Mouse (Mus musculus): ENCODE measurements around the gene Spaca4. TPM values are rescaled to one million over a fixed set of nuclear protein-coding genes. Genes with fewer than 3 reads are reported as not detected.

The Spaca4 gene
- not detected for polyA plus RNA-seq (2015; fragmentation: Illumina TruSeq; extraction: RNeasy Lipid Tissue Mini Kit (QIAGEN cat#74804); ENCODE audit: insufficient read depth, low replicate concordance)

DNA sequence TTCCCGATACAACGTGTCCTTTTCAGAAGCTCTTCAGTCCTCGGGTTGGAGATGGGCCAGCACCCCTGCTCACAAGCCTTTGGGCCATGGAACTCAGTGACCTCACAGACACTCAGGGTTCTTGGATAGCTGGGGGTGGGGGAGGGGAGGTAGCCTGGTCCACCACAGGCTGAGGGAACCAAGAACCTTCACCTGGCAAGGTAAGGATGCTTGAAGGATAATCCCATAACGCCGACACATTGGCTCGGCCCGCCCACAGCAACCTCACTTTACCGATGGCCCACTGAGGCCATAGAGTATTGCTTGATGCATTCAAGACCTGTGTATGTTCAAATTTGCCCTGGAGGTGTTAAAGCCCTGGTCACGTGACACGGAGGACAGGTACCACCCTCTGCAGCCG, at the start of gene Spaca4:
TSS of gene Spaca4 (minus strand) at position 101 of the 400 bp plus-strand sequence.

DNA sequence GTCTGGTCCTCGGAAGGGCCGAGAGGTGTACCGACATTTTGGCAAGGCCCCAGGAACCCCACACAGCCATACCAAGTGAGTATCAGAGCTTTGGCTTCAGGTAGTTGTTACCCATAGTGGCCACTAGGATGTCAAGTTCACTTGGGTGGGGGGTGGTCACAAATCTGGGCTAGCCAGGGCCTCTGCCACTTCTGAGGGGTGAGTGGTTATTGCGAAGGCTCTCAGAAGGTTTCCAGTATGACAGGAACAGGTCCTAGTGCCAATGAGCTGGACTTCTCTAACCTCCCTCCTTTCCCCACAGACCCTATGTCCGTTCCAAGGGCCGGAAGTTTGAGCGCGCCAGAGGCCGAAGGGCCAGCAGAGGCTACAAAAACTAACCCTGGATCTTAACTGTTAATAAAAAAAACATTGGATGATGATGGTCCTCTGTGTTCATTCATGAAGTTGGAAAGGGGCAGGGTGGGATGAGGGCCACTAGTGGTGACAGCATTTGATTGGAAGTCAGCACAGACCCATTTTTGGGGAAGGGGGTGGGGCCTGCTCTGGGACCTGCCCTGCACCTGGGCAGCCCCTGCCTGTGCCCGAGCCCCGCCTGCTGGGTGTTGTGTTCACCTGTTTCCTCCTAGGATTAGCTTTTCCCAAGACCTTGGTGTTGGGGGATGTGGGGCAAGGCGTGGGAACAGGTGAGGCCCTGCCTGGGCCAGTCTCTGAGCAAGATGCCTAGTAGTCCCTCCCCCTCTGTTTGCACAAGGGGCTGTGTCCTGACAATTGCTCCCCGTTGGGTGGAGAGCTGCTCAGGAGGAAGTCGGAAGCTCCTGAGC, 5.0 kb downstream of the Spaca4 start, which contains the start of gene Fam83e:
TSS of gene Fam83e (plus strand) at position 800 of the 821 bp plus-strand sequence.

DNA sequence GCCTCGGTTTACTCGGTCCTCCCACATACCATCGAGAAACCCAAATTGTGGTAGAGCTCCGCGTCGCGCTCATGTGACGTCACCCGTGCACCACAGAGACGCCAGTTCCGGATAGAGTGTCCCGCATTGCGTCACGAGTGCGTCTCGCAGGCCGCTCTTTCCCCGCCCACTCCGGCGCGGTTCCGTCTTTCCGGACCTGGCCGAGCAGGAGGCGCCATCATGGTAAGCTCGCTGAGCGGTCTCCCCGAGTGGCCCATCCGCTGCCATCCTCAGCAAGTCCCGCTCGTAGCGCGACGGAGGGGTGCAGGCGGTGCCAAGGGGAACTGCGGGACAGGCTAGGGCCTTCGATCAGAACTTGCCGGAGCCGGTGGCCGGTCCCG, 7.7 kb downstream of the Spaca4 start, which contains the start of gene Sphk2:
TSS of gene Sphk2 (minus strand) at position 85 of the 380 bp plus-strand sequence.

DNA sequence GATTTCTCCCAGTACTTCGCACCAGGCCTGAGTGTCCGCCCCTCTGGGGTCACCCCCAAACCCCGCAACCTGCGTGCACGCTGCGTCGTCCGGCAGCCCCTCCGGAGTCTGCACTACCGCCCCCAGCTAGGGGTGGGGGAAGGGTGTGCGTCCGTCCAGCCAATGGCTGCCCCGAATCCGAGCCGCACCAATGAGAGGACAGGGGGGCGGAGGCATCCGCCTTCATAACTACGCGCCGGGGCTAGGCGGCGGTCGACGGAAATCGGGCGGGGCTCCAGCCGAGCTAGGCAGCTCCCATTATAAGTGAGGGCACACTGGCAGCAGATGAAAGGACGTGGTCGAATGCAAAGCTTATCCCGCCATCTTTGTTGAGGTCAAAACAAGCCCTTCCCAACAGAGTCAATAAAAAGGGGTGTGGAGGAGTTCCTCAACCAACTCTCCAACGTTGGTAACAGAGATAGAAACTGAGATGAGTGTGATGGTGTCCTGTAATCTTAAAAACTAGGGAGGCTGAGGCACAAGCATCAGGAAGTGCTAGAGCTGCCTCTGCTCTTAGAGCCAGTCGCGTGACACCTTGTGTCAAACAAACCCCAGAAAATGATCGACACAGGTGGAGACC, 10.4 kb downstream of the Spaca4 start, which contains the start of gene Rpl18:
TSS of gene Rpl18 (plus strand) at position 368 of the 619 bp plus-strand sequence.

DNA sequence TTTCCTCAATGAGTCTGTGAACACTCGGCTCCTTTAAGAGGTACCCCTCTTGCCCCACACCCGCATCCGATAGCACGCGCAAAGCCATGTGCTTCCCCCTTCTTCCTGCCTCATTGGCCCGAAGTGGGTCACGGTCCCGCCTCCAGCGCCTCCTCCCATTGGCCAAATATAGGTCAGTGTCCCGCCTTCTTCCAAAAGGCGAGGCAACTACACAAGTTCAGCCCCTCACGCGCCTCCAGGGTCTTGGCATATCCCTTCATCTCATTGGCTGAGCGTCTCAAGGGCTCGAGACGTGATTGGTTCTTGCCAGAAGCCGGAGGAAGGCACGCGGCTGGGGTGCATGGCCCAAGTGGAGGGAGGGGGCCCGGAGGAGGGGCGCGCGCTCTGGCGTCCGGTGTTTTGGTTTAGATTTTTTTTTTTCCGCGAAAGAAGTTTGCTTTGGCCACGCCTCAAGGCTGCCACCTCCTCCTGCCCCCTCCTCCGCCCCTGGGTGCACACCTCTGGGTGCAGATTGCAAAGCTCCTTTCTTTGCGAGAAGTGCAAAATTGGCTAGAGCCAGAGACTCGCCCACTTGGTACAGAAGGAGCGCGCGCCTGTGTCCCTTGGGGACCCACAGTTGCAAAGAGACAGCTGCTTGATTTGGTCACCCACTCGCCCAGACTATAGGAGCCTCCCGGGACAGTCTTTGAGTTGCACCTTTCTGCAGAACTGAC, 20.7 kb downstream of the Spaca4 start, which contains the start of gene Dbp:
TSS of gene Dbp (plus strand) at position 359 of the 713 bp plus-strand sequence.

DNA sequence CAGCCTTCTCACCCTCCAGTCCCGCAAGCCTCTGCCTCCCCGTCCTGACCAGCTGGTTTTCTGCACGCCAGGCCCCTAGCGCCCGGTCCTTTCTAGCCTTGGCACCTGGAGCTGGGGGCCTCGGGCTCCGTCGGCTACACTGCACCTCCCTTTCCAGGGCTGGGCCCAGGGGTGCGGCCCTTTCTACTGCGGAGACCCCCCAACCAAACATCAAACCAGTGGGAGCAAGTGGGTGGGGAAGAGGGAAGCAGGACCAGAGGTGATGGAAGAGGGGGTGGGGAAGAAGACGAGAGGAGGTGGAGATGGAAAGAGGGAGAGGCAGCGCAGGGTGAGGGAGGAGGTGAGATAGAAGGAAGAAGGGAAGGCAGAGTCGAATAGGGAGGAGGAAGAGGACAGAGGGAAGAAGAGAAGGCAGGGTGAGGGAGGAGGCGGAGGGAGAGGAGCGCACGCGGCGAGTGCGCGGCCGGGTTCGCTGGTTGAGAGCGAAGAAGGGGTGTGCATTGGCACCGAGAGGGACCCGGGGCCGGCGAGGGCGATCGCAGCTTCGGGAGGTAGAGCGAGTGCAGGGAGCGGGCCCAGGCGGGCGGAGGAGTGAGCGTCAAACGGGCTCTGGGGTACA, 26.0 kb downstream of the Spaca4 start, which contains the start of gene Car11:
TSS of gene Car11 (plus strand) at position 321 of the 619 bp plus-strand sequence.

DNA sequence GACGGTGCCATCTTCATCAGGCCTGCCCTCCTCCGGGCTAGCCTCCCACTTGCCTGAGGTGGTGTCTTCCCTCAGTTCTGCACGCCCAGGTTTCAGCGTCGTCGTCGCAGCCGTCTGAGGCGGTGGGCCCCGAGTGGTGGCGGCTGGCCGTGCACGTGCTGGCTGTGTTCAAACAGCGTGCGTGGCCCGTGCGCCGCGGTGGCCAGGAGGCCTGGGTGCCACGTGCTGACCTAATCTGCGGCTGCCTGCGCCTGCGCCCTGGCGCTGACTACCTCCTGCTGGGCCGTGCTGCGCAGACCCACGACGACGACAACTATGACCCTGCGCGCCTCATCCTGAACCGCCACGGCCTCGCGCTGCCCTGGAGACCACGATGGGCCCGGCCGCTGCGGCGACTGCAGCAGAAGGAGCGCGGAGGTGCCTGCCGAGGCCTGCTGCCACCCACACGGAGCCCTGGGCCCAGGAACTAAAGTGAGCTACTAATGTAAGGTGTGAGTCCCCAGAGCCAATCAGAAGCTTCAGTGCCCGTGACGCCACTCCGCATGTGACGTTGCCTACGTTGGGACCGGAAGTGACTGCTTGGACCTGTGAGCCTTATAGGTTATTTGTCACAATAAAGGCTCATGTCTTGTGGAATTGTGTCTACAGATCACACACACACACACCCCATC, 31.6 kb downstream of the Spaca4 start, which contains the start of gene Sec1:
TSS of gene Sec1 (minus strand) at position 482 of the 671 bp plus-strand sequence.

DNA sequence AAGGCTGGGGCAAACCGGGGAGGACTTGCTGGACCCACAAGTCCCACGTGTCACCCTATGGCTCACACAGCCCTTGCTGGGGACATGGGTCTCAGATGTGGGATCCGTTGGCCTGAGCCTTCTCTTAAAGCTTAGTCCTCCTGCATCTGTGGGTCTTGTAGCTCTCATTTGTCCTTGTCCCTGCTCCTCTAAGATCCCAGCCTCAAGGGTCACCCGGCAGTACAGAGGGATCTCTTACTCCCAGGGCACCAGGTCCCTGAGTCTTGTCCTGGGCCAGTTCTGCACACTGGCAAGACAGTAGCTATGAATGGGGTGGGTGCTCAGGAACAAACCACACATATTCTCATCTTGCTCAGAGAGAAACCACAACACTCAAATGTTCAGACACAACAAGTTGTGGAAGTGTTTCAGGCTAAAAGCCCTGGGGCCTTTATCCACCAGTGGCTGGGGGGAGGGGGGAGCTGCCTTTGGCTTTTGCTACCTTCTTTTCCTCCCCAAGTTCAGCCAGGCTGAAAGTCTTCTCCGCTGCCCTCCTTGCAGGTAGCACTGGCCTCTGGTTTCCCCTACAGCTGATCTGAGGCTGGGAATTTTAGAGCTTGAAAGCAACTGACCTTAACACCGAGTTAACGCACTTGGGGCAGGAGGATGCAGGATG, 42.1 kb downstream of the Spaca4 start, which contains the start of gene Ntn5:
TSS of gene Ntn5 (plus strand) at position 627 of the 655 bp plus-strand sequence.

Other genes with a start within 250 kb of the Spaca4 start
- 0.11 TPM for gene Tulp2, start 243.9 kb downstream of the Spaca4 start, polyA plus RNA-seq (2015; fragmentation: Illumina TruSeq; extraction: RNeasy Lipid Tissue Mini Kit (QIAGEN cat#74804); ENCODE audit: insufficient read depth, low replicate concordance)
- not detected for gene Gm45808, start 239.0 kb downstream of the Spaca4 start, polyA plus RNA-seq (2015; fragmentation: Illumina TruSeq; extraction: RNeasy Lipid Tissue Mini Kit (QIAGEN cat#74804); ENCODE audit: insufficient read depth, low replicate concordance)
- gene Dhdh, start 237.0 kb downstream of the Spaca4 start, polyA plus RNA-seq (2015; fragmentation: Illumina TruSeq; extraction: RNeasy Lipid Tissue Mini Kit (QIAGEN cat#74804); ENCODE audit: insufficient read depth, low replicate concordance): 6.0 TPM
- gene Nucb1, start 215.4 kb downstream of the Spaca4 start, polyA plus RNA-seq (2015; fragmentation: Illumina TruSeq; extraction: RNeasy Lipid Tissue Mini Kit (QIAGEN cat#74804); ENCODE audit: insufficient read depth, low replicate concordance): 82.9 TPM
- 28.5 TPM for gene Ppp1r15a, start 199.5 kb downstream of the Spaca4 start, polyA plus RNA-seq (2015; fragmentation: Illumina TruSeq; extraction: RNeasy Lipid Tissue Mini Kit (QIAGEN cat#74804); ENCODE audit: insufficient read depth, low replicate concordance)
- 3.0 TPM for gene Plekha4, start 199.5 kb downstream of the Spaca4 start, polyA plus RNA-seq (2015; fragmentation: Illumina TruSeq; extraction: RNeasy Lipid Tissue Mini Kit (QIAGEN cat#74804); ENCODE audit: insufficient read depth, low replicate concordance)
- 0.86 TPM for gene Hsd17b14, start 170.9 kb downstream of the Spaca4 start, polyA plus RNA-seq (2015; fragmentation: Illumina TruSeq; extraction: RNeasy Lipid Tissue Mini Kit (QIAGEN cat#74804); ENCODE audit: insufficient read depth, low replicate concordance)
- gene Bcat2, start 155.7 kb downstream of the Spaca4 start, polyA plus RNA-seq (2015; fragmentation: Illumina TruSeq; extraction: RNeasy Lipid Tissue Mini Kit (QIAGEN cat#74804); ENCODE audit: insufficient read depth, low replicate concordance): 27.9 TPM
- not detected for gene Fgf21, start 110.3 kb downstream of the Spaca4 start, polyA plus RNA-seq (2015; fragmentation: Illumina TruSeq; extraction: RNeasy Lipid Tissue Mini Kit (QIAGEN cat#74804); ENCODE audit: insufficient read depth, low replicate concordance)
- 0.51 TPM for gene Fut1, start 108.5 kb downstream of the Spaca4 start, polyA plus RNA-seq (2015; fragmentation: Illumina TruSeq; extraction: RNeasy Lipid Tissue Mini Kit (QIAGEN cat#74804); ENCODE audit: insufficient read depth, low replicate concordance)
- 0.46 TPM for gene Izumo1, start 104.0 kb downstream of the Spaca4 start, polyA plus RNA-seq (2015; fragmentation: Illumina TruSeq; extraction: RNeasy Lipid Tissue Mini Kit (QIAGEN cat#74804); ENCODE audit: insufficient read depth, low replicate concordance)
- 2.6 TPM for gene Rasip1, start 98.3 kb downstream of the Spaca4 start, polyA plus RNA-seq (2015; fragmentation: Illumina TruSeq; extraction: RNeasy Lipid Tissue Mini Kit (QIAGEN cat#74804); ENCODE audit: insufficient read depth, low replicate concordance)
- 1.0 TPM for gene Mamstr, start 85.8 kb downstream of the Spaca4 start, polyA plus RNA-seq (2015; fragmentation: Illumina TruSeq; extraction: RNeasy Lipid Tissue Mini Kit (QIAGEN cat#74804); ENCODE audit: insufficient read depth, low replicate concordance)
- gene Fut2, start 59.4 kb downstream of the Spaca4 start, polyA plus RNA-seq (2015; fragmentation: Illumina TruSeq; extraction: RNeasy Lipid Tissue Mini Kit (QIAGEN cat#74804); ENCODE audit: insufficient read depth, low replicate concordance): not detected
- not detected for gene Ntn5, start 41.8 kb downstream of the Spaca4 start, polyA plus RNA-seq (2015; fragmentation: Illumina TruSeq; extraction: RNeasy Lipid Tissue Mini Kit (QIAGEN cat#74804); ENCODE audit: insufficient read depth, low replicate concordance)
- gene Sec1, start 31.4 kb downstream of the Spaca4 start, polyA plus RNA-seq (2015; fragmentation: Illumina TruSeq; extraction: RNeasy Lipid Tissue Mini Kit (QIAGEN cat#74804); ENCODE audit: insufficient read depth, low replicate concordance): 0.12 TPM
- gene Car11, start 26.0 kb downstream of the Spaca4 start, polyA plus RNA-seq (2015; fragmentation: Illumina TruSeq; extraction: RNeasy Lipid Tissue Mini Kit (QIAGEN cat#74804); ENCODE audit: insufficient read depth, low replicate concordance): 0.83 TPM
- gene Dbp, start 20.7 kb downstream of the Spaca4 start, polyA plus RNA-seq (2015; fragmentation: Illumina TruSeq; extraction: RNeasy Lipid Tissue Mini Kit (QIAGEN cat#74804); ENCODE audit: insufficient read depth, low replicate concordance): 14.8 TPM
- 565 TPM for gene Rpl18, start 10.4 kb downstream of the Spaca4 start, polyA plus RNA-seq (2015; fragmentation: Illumina TruSeq; extraction: RNeasy Lipid Tissue Mini Kit (QIAGEN cat#74804); ENCODE audit: insufficient read depth, low replicate concordance)
- 5.7 TPM for gene Sphk2, start 7.8 kb downstream of the Spaca4 start, polyA plus RNA-seq (2015; fragmentation: Illumina TruSeq; extraction: RNeasy Lipid Tissue Mini Kit (QIAGEN cat#74804); ENCODE audit: insufficient read depth, low replicate concordance)
- 0.17 TPM for gene Fam83e, start 4.6 kb downstream of the Spaca4 start, polyA plus RNA-seq (2015; fragmentation: Illumina TruSeq; extraction: RNeasy Lipid Tissue Mini Kit (QIAGEN cat#74804); ENCODE audit: insufficient read depth, low replicate concordance)
- not detected for gene Lmtk3, start 57.9 kb upstream of the Spaca4 start, polyA plus RNA-seq (2015; fragmentation: Illumina TruSeq; extraction: RNeasy Lipid Tissue Mini Kit (QIAGEN cat#74804); ENCODE audit: insufficient read depth, low replicate concordance)
- gene Sult2b1, start 58.9 kb upstream of the Spaca4 start, polyA plus RNA-seq (2015; fragmentation: Illumina TruSeq; extraction: RNeasy Lipid Tissue Mini Kit (QIAGEN cat#74804); ENCODE audit: insufficient read depth, low replicate concordance): 0.25 TPM
- 52.5 TPM for gene Cyth2, start 88.8 kb upstream of the Spaca4 start, polyA plus RNA-seq (2015; fragmentation: Illumina TruSeq; extraction: RNeasy Lipid Tissue Mini Kit (QIAGEN cat#74804); ENCODE audit: insufficient read depth, low replicate concordance)
- gene Kcnj14, start 99.0 kb upstream of the Spaca4 start, polyA plus RNA-seq (2015; fragmentation: Illumina TruSeq; extraction: RNeasy Lipid Tissue Mini Kit (QIAGEN cat#74804); ENCODE audit: insufficient read depth, low replicate concordance): not detected
- 9.6 TPM for gene Grwd1, start 105.1 kb upstream of the Spaca4 start, polyA plus RNA-seq (2015; fragmentation: Illumina TruSeq; extraction: RNeasy Lipid Tissue Mini Kit (QIAGEN cat#74804); ENCODE audit: insufficient read depth, low replicate concordance)
- gene Kdelr1, start 147.0 kb upstream of the Spaca4 start, polyA plus RNA-seq (2015; fragmentation: Illumina TruSeq; extraction: RNeasy Lipid Tissue Mini Kit (QIAGEN cat#74804); ENCODE audit: insufficient read depth, low replicate concordance): 76.4 TPM
- 0.11 TPM for gene Grin2d, start 152.6 kb upstream of the Spaca4 start, polyA plus RNA-seq (2015; fragmentation: Illumina TruSeq; extraction: RNeasy Lipid Tissue Mini Kit (QIAGEN cat#74804); ENCODE audit: insufficient read depth, low replicate concordance)
- gene Syngr4, start 170.9 kb upstream of the Spaca4 start, polyA plus RNA-seq (2015; fragmentation: Illumina TruSeq; extraction: RNeasy Lipid Tissue Mini Kit (QIAGEN cat#74804); ENCODE audit: insufficient read depth, low replicate concordance): not detected
- 2.7 TPM for gene Tmem143, start 171.1 kb upstream of the Spaca4 start, polyA plus RNA-seq (2015; fragmentation: Illumina TruSeq; extraction: RNeasy Lipid Tissue Mini Kit (QIAGEN cat#74804); ENCODE audit: insufficient read depth, low replicate concordance)
- gene Emp3, start 195.6 kb upstream of the Spaca4 start, polyA plus RNA-seq (2015; fragmentation: Illumina TruSeq; extraction: RNeasy Lipid Tissue Mini Kit (QIAGEN cat#74804); ENCODE audit: insufficient read depth, low replicate concordance): 90.7 TPM
- gene Ccdc114, start 198.3 kb upstream of the Spaca4 start, polyA plus RNA-seq (2015; fragmentation: Illumina TruSeq; extraction: RNeasy Lipid Tissue Mini Kit (QIAGEN cat#74804); ENCODE audit: insufficient read depth, low replicate concordance): 2.7 TPM